Mouse (Mus musculus): ENCODE measurements around the gene Ikzf4. TPM values are rescaled to one million over a fixed set of nuclear protein-coding genes. Genes with fewer than 3 reads are reported as not detected.

The Ikzf4 gene
- total and polyA plus RNA-seq, 2 experiments: 0.09 to 0.80 TPM

GRCm38 (mm10) chr10:128613154-128613440 is 32.7 kb downstream of the Ikzf4 start:
- Histone ChIP-seq H3K27me3 (ENCODE audit: control insufficient read depth, insufficient read depth, low read length) (no peaks in the 10 kb centered on the region), H3K79me2 (ENCODE audit: control insufficient read depth, insufficient read depth, low read length) (no peaks in the 10 kb centered on the region), H3K4me1 (ENCODE audit: control insufficient read depth, insufficient read depth, low read length) (0 out of 2 replicates have a peak, but pooled peaks cover 2% of the 10 kb centered on the region), H3K4me3 (ENCODE audit: insufficient read depth, low read depth, low read length) (no peak overlapping the region), H3K9ac (ENCODE audit: low read depth, low read length) (no peak overlapping the region), H3K36me3 (ENCODE audit: control insufficient read depth, insufficient read depth, low read length) (no peaks in the 10 kb centered on the region), H3K27ac (replicated peaks; ENCODE audit: insufficient read depth, low read depth, low read length) (no peak overlapping the region)
- no peak for DNase-seq (ENCODE audit: extremely low read depth, low read depth, low spot score)
- TF ChIP-seq CTCF (IDR thresholded peaks at IDR 0.05; ENCODE audit: low read depth, low read length) (no peak), POLR2A (IDR thresholded peaks at IDR 0.05; ENCODE audit: extremely low read depth, insufficient read depth, low read length) (no peak)
- WGBS: 39% methylated on average over 6 of the region's 6 CpGs

GRCm38 (mm10) chr10:128612433-128613153 is 33.2 kb downstream of the Ikzf4 start:
- Histone ChIP-seq H3K79me2 (ENCODE audit: control insufficient read depth, insufficient read depth, low read length) (no peaks in the 10 kb centered on the region), H3K4me3 (ENCODE audit: insufficient read depth, low read depth, low read length) (no peak overlapping the region), H3K9ac (ENCODE audit: low read depth, low read length) (no peak overlapping the region), H3K4me1 (ENCODE audit: control insufficient read depth, insufficient read depth, low read length) (0 out of 2 replicates have a peak, but pooled peaks cover 2% of the 10 kb centered on the region), H3K36me3 (ENCODE audit: control insufficient read depth, insufficient read depth, low read length) (no peaks in the 10 kb centered on the region), H3K27ac (replicated peaks; ENCODE audit: insufficient read depth, low read depth, low read length) (no peak overlapping the region), H3K27me3 (ENCODE audit: control insufficient read depth, insufficient read depth, low read length) (no peaks in the 10 kb centered on the region)
- WGBS: 12% methylated on average over 16 of the region's 16 CpGs
- peak; percentile 67 for DNase-seq (ENCODE audit: extremely low read depth, low read depth, low spot score)
- TF ChIP-seq POLR2A (IDR thresholded peaks at IDR 0.05; ENCODE audit: extremely low read depth, insufficient read depth, low read length) (no peak), CTCF (IDR thresholded peaks at IDR 0.05; ENCODE audit: low read depth, low read length) (peak; percentile 80)

GRCm38 (mm10) chr10:128606483-128606882 is 39.3 kb downstream of the Ikzf4 start:
- Histone ChIP-seq H3K79me2 (ENCODE audit: control insufficient read depth, insufficient read depth, low read length) (no peaks in the 10 kb centered on the region), H3K9ac (ENCODE audit: low read depth, low read length) (no peak overlapping the region), H3K36me3 (ENCODE audit: control insufficient read depth, insufficient read depth, low read length) (no peaks in the 10 kb centered on the region), H3K4me1 (ENCODE audit: control insufficient read depth, insufficient read depth, low read length) (peaks cover 3% of the 10 kb centered on the region; the same call in 1 of the 2 replicates), H3K4me3 (ENCODE audit: insufficient read depth, low read depth, low read length) (no peak overlapping the region), H3K27ac (replicated peaks; ENCODE audit: insufficient read depth, low read depth, low read length) (no peak overlapping the region), H3K27me3 (ENCODE audit: control insufficient read depth, insufficient read depth, low read length) (no peaks in the 10 kb centered on the region)
- 64% methylated on average over 2 of the region's 2 CpGs for WGBS
- TF ChIP-seq CTCF (IDR thresholded peaks at IDR 0.05; ENCODE audit: low read depth, low read length): no peak
- TF ChIP-seq POLR2A (IDR thresholded peaks at IDR 0.05; ENCODE audit: extremely low read depth, insufficient read depth, low read length): no peak
- DNase-seq (ENCODE audit: extremely low read depth, low read depth, low spot score): no peak

- H3K27ac ChIP-seq (replicated peaks; ENCODE audit: insufficient read depth, low read depth, low read length): peak overlapping the region; percentile 71
- H3K9ac ChIP-seq (ENCODE audit: low read depth, low read length): no peak overlapping the region
- no peaks in the 10 kb centered on the region for H3K79me2 ChIP-seq (ENCODE audit: control insufficient read depth, insufficient read depth, low read length)
- H3K27me3 ChIP-seq (ENCODE audit: control insufficient read depth, insufficient read depth, low read length): no peaks in the 10 kb centered on the region
- peaks cover 19% of the 10 kb centered on the region for H3K4me1 ChIP-seq (ENCODE audit: control insufficient read depth, insufficient read depth, low read length)
- no peak for TF ChIP-seq CTCF (IDR thresholded peaks at IDR 0.05; ENCODE audit: low read depth, low read length)
- DNase-seq (ENCODE audit: extremely low read depth, low read depth, low spot score): peak; percentile 88
- no peaks in the 10 kb centered on the region for H3K36me3 ChIP-seq (ENCODE audit: control insufficient read depth, insufficient read depth, low read length)
- WGBS: 20% methylated on average over 4 of the region's 4 CpGs
- H3K4me3 ChIP-seq (ENCODE audit: insufficient read depth, low read depth, low read length): no peak overlapping the region
Measured at GRCm38 (mm10) chr10:128602470-128603128, 43.2 kb downstream of the Ikzf4 start.

- 62% methylated on average over 1 of the region's 1 CpGs for WGBS
- H3K36me3 ChIP-seq (ENCODE audit: control insufficient read depth, insufficient read depth, low read length): no peaks in the 10 kb centered on the region
Measured at GRCm38 (mm10) chr10:128601499-128601898, 44.3 kb downstream of the Ikzf4 start.

GRCm38 (mm10) chr10:128598476-128598875 is 47.3 kb downstream of the Ikzf4 start:
- DNase-seq (ENCODE audit: extremely low read depth, low read depth, low spot score): peak; percentile 100
- peak overlapping the region; percentile 73 for H3K27ac ChIP-seq (replicated peaks; ENCODE audit: insufficient read depth, low read depth, low read length)

More at GRCm38 (mm10) chr10:128601499-128601898, 44.3 kb downstream of the Ikzf4 start:
- Histone ChIP-seq H3K79me2 (ENCODE audit: control insufficient read depth, insufficient read depth, low read length) (no peaks in the 10 kb centered on the region), H3K27ac (replicated peaks; ENCODE audit: insufficient read depth, low read depth, low read length) (peak overlapping the region; percentile 81), H3K9ac (ENCODE audit: low read depth, low read length) (no peak overlapping the region), H3K4me3 (ENCODE audit: insufficient read depth, low read depth, low read length) (no peak overlapping the region), H3K27me3 (ENCODE audit: control insufficient read depth, insufficient read depth, low read length) (no peaks in the 10 kb centered on the region), H3K4me1 (ENCODE audit: control insufficient read depth, insufficient read depth, low read length) (peaks cover 21% of the 10 kb centered on the region)
- no peak for DNase-seq (ENCODE audit: extremely low read depth, low read depth, low spot score)
- no peak for TF ChIP-seq POLR2A (IDR thresholded peaks at IDR 0.05; ENCODE audit: extremely low read depth, insufficient read depth, low read length)
- TF ChIP-seq CTCF (IDR thresholded peaks at IDR 0.05; ENCODE audit: low read depth, low read length): no peak

More at GRCm38 (mm10) chr10:128598476-128598875, 47.3 kb downstream of the Ikzf4 start:
- H3K27me3 ChIP-seq (ENCODE audit: control insufficient read depth, insufficient read depth, low read length): no peaks in the 10 kb centered on the region
- no peak for TF ChIP-seq POLR2A (IDR thresholded peaks at IDR 0.05; ENCODE audit: extremely low read depth, insufficient read depth, low read length)
- no peak for TF ChIP-seq CTCF (IDR thresholded peaks at IDR 0.05; ENCODE audit: low read depth, low read length)
- H3K4me3 ChIP-seq (ENCODE audit: insufficient read depth, low read depth, low read length): no peak overlapping the region
- 15% methylated on average over 2 of the region's 2 CpGs for WGBS
- peaks cover 21% of the 10 kb centered on the region for H3K4me1 ChIP-seq (ENCODE audit: control insufficient read depth, insufficient read depth, low read length)
- H3K79me2 ChIP-seq (ENCODE audit: control insufficient read depth, insufficient read depth, low read length): no peaks in the 10 kb centered on the region
- H3K36me3 ChIP-seq (ENCODE audit: control insufficient read depth, insufficient read depth, low read length): no peaks in the 10 kb centered on the region
- no peak overlapping the region for H3K9ac ChIP-seq (ENCODE audit: low read depth, low read length)

All from liver, adult 2 months (tissue).